ENCODE assay signal across 14 mouse cellular contexts in genomic region chr7:91071751-91072707, GRCm38 (mm10).
"Had no signal": no experiment of that assay in that cellular context is flagged by ENCODE, and none has a peak within 500 bp of the region (broad histone marks: within the 10 kb centered on the region; RNA-seq: fewer than 3 reads in every experiment).

No protein-coding gene starts in this region.

- DNase-seq: kidney, adult 2 months; kidney, postnatal 14 days; lung, embryonic 14.5 days; lung, postnatal 10 days; lung, postnatal 4 days; spleen, adult 18-20 months; thymus, adult 18-20 months; thymus, postnatal 14 days had no signal

- H3K27ac ChIP-seq: kidney, embryonic 15.5 days; limb, embryonic 15.5 days; liver, embryonic 12.5 days; midbrain, embryonic 10.5 days; neural tube, embryonic 15.5 days had no signal

- H3K4me3 ChIP-seq: kidney, embryonic 15.5 days; limb, embryonic 15.5 days; liver, embryonic 12.5 days; midbrain, embryonic 10.5 days; myocyte; neural tube, embryonic 15.5 days had no signal
